Mouse (Mus musculus): ENCODE measurements around the gene Celf5. TPM values are rescaled to one million over a fixed set of nuclear protein-coding genes. Genes with fewer than 3 reads are reported as not detected.

Gene Celf5
- total RNA-seq, 2 experiments from 2014 or later: 280 to 299 TPM

- intact Hi-C loops (cut with DNase I): no loop called here
These were observed 16.9 kb upstream of the Celf5 start for GRCm38 (mm10) chr10:81499250-81499901.

GRCm38 (mm10) chr10:81498316-81499249 lies 16.1 kb upstream of the Celf5 start:
- peak in 1 of 2 experiments; percentile 5 for DNase-seq (ENCODE audit: low spot score in 2 of 2)
- intact Hi-C loops (cut with DNase I): no loop called here

More at GRCm38 (mm10) chr10:81499250-81499901, 16.9 kb upstream of the Celf5 start:
- no peak for DNase-seq (ENCODE audit: low spot score in 2 of 2)

- peak; percentile 7 to 12 for DNase-seq (ENCODE audit: low spot score in 2 of 2)
- intact Hi-C loops (cut with DNase I): no loop called here
These were observed 15.1 kb upstream of the Celf5 start for GRCm38 (mm10) chr10:81497401-81498270.

- intact Hi-C loops (cut with DNase I): no loop called here
- DNase-seq (ENCODE audit: low spot score in 2 of 2): peak in 1 of 2 experiments; percentile 9
These were observed 14.5 kb upstream of the Celf5 start for GRCm38 (mm10) chr10:81496969-81497368.

- intact Hi-C loops (cut with DNase I): no loop called here
- peak; percentile 99 for DNase-seq (ENCODE audit: low spot score in 2 of 2)
These were observed 13.9 kb upstream of the Celf5 start, which contains the start of gene Ncln for GRCm38 (mm10) chr10:81496264-81496901. Gene Ncln, minus strand, starts transcription at chr10:81496392.

- peak in 1 of 2 experiments; percentile 54 for DNase-seq (ENCODE audit: low spot score in 2 of 2)
- intact Hi-C loops (cut with DNase I): no loop called here
These were observed 13.2 kb upstream of the Celf5 start for GRCm38 (mm10) chr10:81495616-81496263.

GRCm38 (mm10) chr10:81495151-81495550 lies 12.6 kb upstream of the Celf5 start:
- intact Hi-C loops (cut with DNase I): no loop called here

GRCm38 (mm10) chr10:81494260-81495041 lies 11.9 kb upstream of the Celf5 start:
- intact Hi-C loops (cut with DNase I): no loop called here
- peak in 1 of 2 experiments; percentile 6 for DNase-seq (ENCODE audit: low spot score in 2 of 2)

More at GRCm38 (mm10) chr10:81495151-81495550, 12.6 kb upstream of the Celf5 start:
- DNase-seq (ENCODE audit: low spot score in 2 of 2): peak; percentile 3 to 5

- peak; percentile 8 to 13 for DNase-seq (ENCODE audit: low spot score in 2 of 2)
- intact Hi-C loops (cut with DNase I): no loop called here
These were observed 11.2 kb upstream of the Celf5 start for GRCm38 (mm10) chr10:81493601-81494220.

GRCm38 (mm10) chr10:81492606-81493240 lies 10.2 kb upstream of the Celf5 start:
- intact Hi-C loops (cut with DNase I): no loop called here
- peak in 1 of 2 experiments; percentile 9 for DNase-seq (ENCODE audit: low spot score in 2 of 2)

GRCm38 (mm10) chr10:81491018-81491417 lies 8.5 kb upstream of the Celf5 start:
- intact Hi-C loops (cut with DNase I): no loop called here

GRCm38 (mm10) chr10:81489941-81490340 lies 7.4 kb upstream of the Celf5 start:
- no peak for DNase-seq (ENCODE audit: low spot score in 2 of 2)
- intact Hi-C loops (cut with DNase I): no loop called here

More at GRCm38 (mm10) chr10:81491018-81491417, 8.5 kb upstream of the Celf5 start:
- DNase-seq (ENCODE audit: low spot score in 2 of 2): peak in 1 of 2 experiments; percentile 2

- intact Hi-C loops (cut with DNase I): no loop called here
- no peak for DNase-seq (ENCODE audit: low spot score in 2 of 2)
These were observed 5.6 kb upstream of the Celf5 start for GRCm38 (mm10) chr10:81488081-81488480.

- no peak for DNase-seq (ENCODE audit: low spot score in 2 of 2)
- intact Hi-C loops (cut with DNase I): no loop called here
These were observed 4.0 kb upstream of the Celf5 start for GRCm38 (mm10) chr10:81486496-81486895.

GRCm38 (mm10) chr10:81485479-81486018 lies 3.0 kb upstream of the Celf5 start:
- no peak for DNase-seq (ENCODE audit: low spot score in 2 of 2)
- intact Hi-C loops (cut with DNase I): no loop called here

GRCm38 (mm10) chr10:81485060-81485449 lies 2.5 kb upstream of the Celf5 start:
- no peak for DNase-seq (ENCODE audit: low spot score in 2 of 2)
- intact Hi-C loops (cut with DNase I): no loop called here

Data from left cerebral cortex, postnatal 14 days (tissue).